Mouse (Mus musculus) hindbrain, embryonic 13.5 days (tissue): ENCODE results near the gene Megf8. TPM values are rescaled to one million over a fixed set of nuclear protein-coding genes. Genes with fewer than 3 reads are reported as not detected.

Experiments
- ATAC-seq: fragments of 200-750 bp; cut with Nextera tagmentation; 2 replicates; pipeline ENCODE4 v1.8.0; 2017; ENCODE audit warnings: moderate TSS enrichment; ENCODE audit not compliant: low FRiP score
- H3K27ac ChIP-seq: fragments of 300-500 bp; sonication (generic); 2 replicates; pipeline ENCODE4 v1.5.1; 2015; ENCODE audit warnings: inconsistent platforms, mild to moderate bottlenecking, moderate library complexity
- H3K27me3 ChIP-seq: fragments of 300-500 bp; sonication (generic); 2 replicates; pipeline ENCODE4 v1.6.1; 2015; ENCODE audit warnings: mild to moderate bottlenecking, inconsistent platforms
- H3K36me3 ChIP-seq: fragments of 300-500 bp; sonication (generic); 2 replicates; pipeline ENCODE4 v1.6.1; 2015; ENCODE audit warnings: mild to moderate bottlenecking, inconsistent platforms
- H3K4me1 ChIP-seq: fragments of 300-500 bp; sonication (generic); replicated peaks from 2 replicates; pipeline ENCODE4 v1.6.1; 2015; ENCODE audit warnings: inconsistent platforms
- H3K4me2 ChIP-seq: fragments of 300-500 bp; sonication (generic); 2 replicates; pipeline ENCODE4 v1.6.1; 2015; ENCODE audit warnings: inconsistent platforms, mild to moderate bottlenecking, moderate library complexity
- H3K4me3 ChIP-seq: fragments of 300-500 bp; sonication (generic); 2 replicates; pipeline ENCODE4 v1.5.1; 2015; ENCODE audit warnings: mild to moderate bottlenecking, inconsistent platforms
- H3K9ac ChIP-seq: fragments of 300-500 bp; sonication (generic); 2 replicates; pipeline ENCODE4 v1.6.1; 2015; ENCODE audit warnings: mild to moderate bottlenecking, inconsistent platforms
- H3K9me3 ChIP-seq: fragments of 300-500 bp; sonication (generic); 2 replicates; pipeline ENCODE4 v1.6.1; 2016; ENCODE audit warnings: inconsistent platforms
- WGBS: fragments of 180-500 bp; shearing (Covaris S2); methylation state at CpG from one replicate; pipeline ENCODE4 v1.1.7; 2015; 5-methylcytosine and 5-hydroxymethylcytosine counted together
- polyA plus RNA-seq: library from polyadenylated mRNA; unstranded; fragments of >200 nt; fragmentation: Nextera tagmentation; extraction: Ambion mirVana; gene quantifications from 2 replicates; pipeline ENCODE4 v1.2.1, GENCODE M21; 2015

The Megf8 gene
- polyA plus RNA-seq, 1 experiment from 2014 or later = 18.7 TPM

GRCm38 (mm10) chr7:25281734-25282601 lies 35.0 kb upstream of the Megf8 start:
- under 1% methylated on average over 60 of the region's 108 CpGs for WGBS
- peak overlapping the region; percentile 69 for H3K4me3 ChIP-seq
- H3K4me1 ChIP-seq = peaks cover 74% of the 10 kb centered on the region
- no peaks in the 10 kb centered on the region for H3K27me3 ChIP-seq
- peak overlapping the region; percentile 100 for H3K27ac ChIP-seq
- no peaks in the 10 kb centered on the region for H3K9me3 ChIP-seq
- peak overlapping the region; percentile 86 for H3K9ac ChIP-seq
- peak overlapping the region; percentile 92 for H3K4me2 ChIP-seq
- peaks cover 24% of the 10 kb centered on the region for H3K36me3 ChIP-seq
- ATAC-seq = peak; percentile 65

- Histone ChIP-seq H3K36me3 (peaks cover 32% of the 10 kb centered on the region), H3K9me3 (no peaks in the 10 kb centered on the region), H3K27me3 (no peaks in the 10 kb centered on the region), H3K4me2 (peak overlapping the region; percentile 92), H3K9ac (peak overlapping the region; percentile 86), H3K4me3 (peak overlapping the region; percentile 69), H3K27ac (peak overlapping the region; percentile 100), H3K4me1 (peaks cover 66% of the 10 kb centered on the region)
- WGBS = under 1% methylated on average over 25 of the region's 36 CpGs
- peak; percentile 2; the same call in 1 of the 2 replicates for ATAC-seq
These were observed 34.2 kb upstream of the Megf8 start for GRCm38 (mm10) chr7:25282731-25283211.

- H3K27ac ChIP-seq = peak overlapping the region; percentile 100
- no peaks in the 10 kb centered on the region for H3K27me3 ChIP-seq
- peak overlapping the region; percentile 69 for H3K4me3 ChIP-seq
- H3K4me2 ChIP-seq = peak overlapping the region; percentile 92
- no peaks in the 10 kb centered on the region for H3K9me3 ChIP-seq
- H3K4me1 ChIP-seq = peaks cover 62% of the 10 kb centered on the region
- ATAC-seq = no peak
- peaks cover 40% of the 10 kb centered on the region for H3K36me3 ChIP-seq
- H3K9ac ChIP-seq = peak overlapping the region; percentile 86
- WGBS = 28% methylated on average over 5 of the region's 5 CpGs
These were observed 33.3 kb upstream of the Megf8 start for GRCm38 (mm10) chr7:25283637-25284036.

- Histone ChIP-seq H3K36me3 (peaks cover 46% of the 10 kb centered on the region), H3K4me1 (peaks cover 62% of the 10 kb centered on the region), H3K4me2 (peak overlapping the region; percentile 92), H3K4me3 (peak overlapping the region; percentile 69), H3K27ac (peak overlapping the region; percentile 100), H3K9me3 (no peaks in the 10 kb centered on the region), H3K27me3 (no peaks in the 10 kb centered on the region), H3K9ac (peak overlapping the region; percentile 86)
- 78% methylated on average over 2 of the region's 2 CpGs for WGBS
- ATAC-seq = no peak
These were observed 32.8 kb upstream of the Megf8 start for GRCm38 (mm10) chr7:25284171-25284570.

- Histone ChIP-seq H3K4me3 (peak overlapping the region; percentile 69), H3K27ac (peak overlapping the region; percentile 60; the same call in 1 of the 2 replicates), H3K4me2 (peak overlapping the region; percentile 92), H3K9me3 (no peaks in the 10 kb centered on the region), H3K4me1 (peaks cover 57% of the 10 kb centered on the region), H3K36me3 (peaks cover 52% of the 10 kb centered on the region), H3K27me3 (no peaks in the 10 kb centered on the region), H3K9ac (peak overlapping the region; percentile 86)
- no peak for ATAC-seq
- WGBS = 57% methylated on average over 5 of the region's 5 CpGs
These were observed 32.2 kb upstream of the Megf8 start for GRCm38 (mm10) chr7:25284766-25285165.

- H3K4me3 ChIP-seq = no peak overlapping the region
- WGBS = 88% methylated on average over 20 of the region's 20 CpGs
- H3K36me3 ChIP-seq = peaks cover 61% of the 10 kb centered on the region
- no peak overlapping the region for H3K4me2 ChIP-seq
- no peak for ATAC-seq
- H3K4me1 ChIP-seq = peaks cover 50% of the 10 kb centered on the region
- H3K9ac ChIP-seq = peak overlapping the region; percentile 13; the same call in 1 of the 2 replicates
- no peaks in the 10 kb centered on the region for H3K27me3 ChIP-seq
- no peaks in the 10 kb centered on the region for H3K9me3 ChIP-seq
- H3K27ac ChIP-seq = 0 out of 2 replicates have a peak overlapping the region, but pooled peaks have one; percentile 60
These were observed 31.3 kb upstream of the Megf8 start for GRCm38 (mm10) chr7:25285511-25286238.

GRCm38 (mm10) chr7:25286989-25287388 lies 30.0 kb upstream of the Megf8 start:
- WGBS = 80% methylated on average over 8 of the region's 8 CpGs

GRCm38 (mm10) chr7:25288011-25288410 lies 29.0 kb upstream of the Megf8 start:
- Histone ChIP-seq H3K27ac (no peak overlapping the region), H3K4me2 (no peak overlapping the region), H3K4me3 (no peak overlapping the region), H3K4me1 (peaks cover 54% of the 10 kb centered on the region), H3K36me3 (peaks cover 84% of the 10 kb centered on the region), H3K9ac (no peak overlapping the region), H3K27me3 (no peaks in the 10 kb centered on the region), H3K9me3 (no peaks in the 10 kb centered on the region)
- ATAC-seq = no peak
- WGBS = 98% methylated on average over 12 of the region's 12 CpGs

More at GRCm38 (mm10) chr7:25286989-25287388, 30.0 kb upstream of the Megf8 start:
- Histone ChIP-seq H3K36me3 (peaks cover 74% of the 10 kb centered on the region), H3K9ac (0 out of 2 replicates have a peak overlapping the region, but pooled peaks have one; percentile 43), H3K27ac (no peak overlapping the region), H3K9me3 (no peaks in the 10 kb centered on the region), H3K4me1 (peaks cover 51% of the 10 kb centered on the region), H3K27me3 (no peaks in the 10 kb centered on the region), H3K4me2 (no peak overlapping the region), H3K4me3 (no peak overlapping the region)
- no peak for ATAC-seq

GRCm38 (mm10) chr7:25288721-25289120 lies 28.2 kb upstream of the Megf8 start:
- H3K4me3 ChIP-seq = no peak overlapping the region

GRCm38 (mm10) chr7:25289925-25290324 lies 27.0 kb upstream of the Megf8 start:
- 96% methylated on average over 3 of the region's 3 CpGs for WGBS
- no peak overlapping the region for H3K4me2 ChIP-seq
- H3K36me3 ChIP-seq = peaks cover 100% of the 10 kb centered on the region
- no peak for ATAC-seq
- H3K27ac ChIP-seq = no peak overlapping the region
- peaks cover 44% of the 10 kb centered on the region for H3K4me1 ChIP-seq
- H3K27me3 ChIP-seq = no peaks in the 10 kb centered on the region
- no peak overlapping the region for H3K9ac ChIP-seq
- H3K4me3 ChIP-seq = no peak overlapping the region
- H3K9me3 ChIP-seq = no peaks in the 10 kb centered on the region

More at GRCm38 (mm10) chr7:25288721-25289120, 28.2 kb upstream of the Megf8 start:
- Histone ChIP-seq H3K27ac (0 out of 2 replicates have a peak overlapping the region, but pooled peaks have one; percentile 35), H3K36me3 (peaks cover 91% of the 10 kb centered on the region), H3K4me1 (peaks cover 50% of the 10 kb centered on the region), H3K9me3 (no peaks in the 10 kb centered on the region), H3K9ac (no peak overlapping the region), H3K27me3 (no peaks in the 10 kb centered on the region), H3K4me2 (no peak overlapping the region)
- no peak for ATAC-seq
- 93% methylated on average over 3 of the region's 3 CpGs for WGBS

GRCm38 (mm10) chr7:25290463-25290862 lies 26.5 kb upstream of the Megf8 start:
- ATAC-seq = no peak
- no peak overlapping the region for H3K9ac ChIP-seq
- H3K27ac ChIP-seq = no peak overlapping the region
- peaks cover 100% of the 10 kb centered on the region for H3K36me3 ChIP-seq
- H3K4me2 ChIP-seq = no peak overlapping the region
- H3K9me3 ChIP-seq = no peaks in the 10 kb centered on the region
- WGBS = 95% methylated on average over 1 of the region's 1 CpGs
- H3K4me3 ChIP-seq = no peak overlapping the region
- H3K27me3 ChIP-seq = no peaks in the 10 kb centered on the region
- peaks cover 44% of the 10 kb centered on the region for H3K4me1 ChIP-seq

GRCm38 (mm10) chr7:25290911-25291310 lies 26.1 kb upstream of the Megf8 start:
- H3K4me2 ChIP-seq = no peak overlapping the region
- peaks cover 100% of the 10 kb centered on the region for H3K36me3 ChIP-seq
- WGBS = 89% methylated on average over 2 of the region's 2 CpGs
- H3K4me3 ChIP-seq = no peak overlapping the region
- ATAC-seq = 0 out of 2 replicates have a peak, but pooled peaks have one; percentile 15
- H3K27me3 ChIP-seq = no peaks in the 10 kb centered on the region
- H3K9me3 ChIP-seq = no peaks in the 10 kb centered on the region
- H3K27ac ChIP-seq = peak overlapping the region; percentile 35; the same call in 1 of the 2 replicates
- peaks cover 45% of the 10 kb centered on the region for H3K4me1 ChIP-seq
- H3K9ac ChIP-seq = no peak overlapping the region
